Mouse (Mus musculus) erythroblast, embryonic 14.5 days (primary cell): ENCODE measurements around the gene Kpna1.

Experiments used
- GATA1 ChIP-seq: IDR thresholded peaks from 2 replicates; pipeline ENCODE4 v1.6.1; 2012; ENCODE audit warnings: low read length, inconsistent platforms, mixed read lengths
- TAL1 ChIP-seq: IDR thresholded peaks from 3 replicates; pipeline ENCODE4 v1.6.1; 2012; ENCODE audit warnings: low read length, inconsistent platforms, mixed read lengths

DNA sequence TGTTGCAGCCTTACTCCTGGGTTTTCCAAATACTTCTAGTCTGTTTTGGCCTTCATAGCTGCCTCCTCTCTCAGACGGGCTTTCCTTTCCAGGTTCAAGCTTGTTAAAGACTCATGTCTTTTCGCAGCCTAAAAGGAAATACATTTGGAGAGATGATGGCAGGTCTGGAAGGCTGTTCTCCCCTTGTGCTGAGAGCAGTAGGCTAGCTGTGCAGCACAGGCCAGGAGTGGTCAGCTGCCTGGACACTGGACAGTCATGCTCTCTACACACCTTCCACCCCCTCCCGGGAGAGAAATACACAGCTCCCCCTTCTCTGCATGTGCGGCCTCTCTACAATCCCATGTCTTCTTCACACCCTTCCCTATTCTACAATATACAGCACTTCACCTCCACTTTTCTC is 65.4 kb downstream of the Kpna1 start:
- TF ChIP-seq GATA1 (no peak), TAL1 (no peak)
